Mouse (Mus musculus) frontal cortex, adult (tissue): ENCODE measurements at regions not wholly inside any gene's neighbourhood (a gene's known extent, or its start where the extent isn't known, plus 50 kb on each side); places are given as distances from the start of the nearest gene placed in this dataset.
A peak's percentile ranks its signal among the peaks of the same experiment; 100 is the strongest.

Experiments
- ATAC-seq: cut with Nextera tagmentation; 2 replicates; pipeline ENCODE4 v1.9.2; 2017; ENCODE audit warnings: mild to moderate bottlenecking, moderate library complexity, mixed read lengths; ENCODE audit not compliant: low TSS enrichment

DNA sequence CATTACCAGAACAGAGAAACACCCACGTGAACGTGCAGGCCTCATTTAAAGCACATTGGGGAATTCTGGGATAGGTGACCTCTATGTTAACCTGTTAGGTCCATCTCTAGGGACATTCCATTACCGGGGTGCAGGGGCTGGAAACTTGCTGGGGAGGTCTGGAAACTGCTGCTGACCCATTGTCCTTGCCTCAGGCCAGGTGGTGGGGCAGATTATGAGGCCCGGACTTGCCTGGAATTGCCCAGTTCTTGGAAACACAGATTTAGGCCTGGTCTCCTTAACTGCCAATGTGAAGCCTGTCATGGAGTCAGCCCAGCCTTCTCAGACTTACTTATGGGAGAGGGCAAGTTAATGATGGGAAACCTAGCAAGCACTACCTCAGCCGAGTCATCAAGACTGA is 175.3 kb upstream of the Klf7 start:
- no peak for ATAC-seq

DNA sequence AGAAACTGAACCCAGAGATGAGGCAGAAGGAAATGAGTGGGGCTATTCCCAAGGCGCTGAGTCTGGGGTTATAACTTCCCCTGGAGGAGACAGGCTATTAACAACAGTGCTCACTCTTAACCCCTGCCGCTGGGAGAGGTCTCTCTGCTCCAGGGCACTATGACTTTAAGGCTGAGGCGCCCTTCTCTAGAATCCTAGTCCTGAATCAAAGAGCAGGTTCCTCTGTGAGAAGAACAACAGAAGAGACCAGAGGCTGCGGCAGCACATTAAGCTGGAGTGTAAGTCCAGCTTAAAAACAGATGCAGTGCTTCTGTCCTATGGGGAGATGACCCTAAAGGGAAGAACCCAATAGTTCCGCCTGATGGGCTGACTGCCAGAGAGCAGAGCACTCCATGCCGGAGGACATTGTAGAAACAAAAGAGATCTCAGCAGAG is 173.4 kb upstream of the Klf7 start:
- no peak for ATAC-seq

DNA sequence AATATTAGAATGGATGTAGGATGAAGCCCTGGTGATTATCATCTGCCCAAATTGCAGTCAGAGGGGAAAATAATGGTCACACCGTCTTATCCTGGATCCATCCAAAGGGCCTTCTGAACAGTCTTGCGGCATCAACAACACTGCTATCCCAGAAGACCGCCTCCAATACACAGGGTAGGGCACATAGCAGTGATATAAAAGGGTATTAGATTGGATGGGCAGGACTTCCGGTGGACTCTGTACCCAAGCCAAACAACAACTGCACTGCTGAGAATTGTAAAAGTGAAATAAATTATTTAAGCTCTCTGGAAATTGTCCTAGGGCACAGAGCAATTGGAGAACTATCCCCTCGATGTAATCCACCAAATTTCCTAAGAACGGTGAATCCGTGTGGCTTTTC is 173.0 kb upstream of the Klf7 start:
- no peak for ATAC-seq

DNA sequence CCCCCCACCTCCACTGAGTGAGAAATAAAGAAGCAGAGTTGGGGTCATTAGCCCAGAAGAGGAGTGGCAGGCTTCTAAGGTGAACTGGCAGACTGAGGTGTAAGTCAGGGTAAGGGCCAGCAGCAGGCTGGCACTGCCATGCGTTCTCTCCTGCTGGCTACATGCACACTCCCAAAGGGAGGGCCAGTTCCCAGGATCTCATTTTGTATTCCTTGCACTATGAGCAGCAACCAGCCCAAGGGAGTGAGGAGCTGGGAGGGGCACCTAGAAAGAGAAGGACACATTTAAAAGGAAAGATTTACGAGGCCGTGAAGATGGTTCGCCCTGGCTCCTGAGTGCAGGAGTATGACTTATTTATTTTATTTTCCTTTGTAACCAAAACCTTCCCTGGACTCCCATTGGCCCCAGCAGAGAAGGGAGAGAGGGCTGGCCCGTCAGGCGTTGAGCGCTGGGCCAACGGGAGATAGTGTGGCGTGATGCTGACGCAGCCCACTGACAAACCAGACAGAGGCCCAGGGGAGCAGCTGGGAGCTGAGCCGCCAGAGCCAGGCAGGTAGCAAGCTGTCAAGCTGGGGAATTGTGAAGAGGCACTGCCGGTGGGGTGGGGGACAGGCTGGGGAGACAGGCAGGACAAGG is 166.8 kb upstream of the Klf7 start:
- peak; percentile 80 for ATAC-seq

DNA sequence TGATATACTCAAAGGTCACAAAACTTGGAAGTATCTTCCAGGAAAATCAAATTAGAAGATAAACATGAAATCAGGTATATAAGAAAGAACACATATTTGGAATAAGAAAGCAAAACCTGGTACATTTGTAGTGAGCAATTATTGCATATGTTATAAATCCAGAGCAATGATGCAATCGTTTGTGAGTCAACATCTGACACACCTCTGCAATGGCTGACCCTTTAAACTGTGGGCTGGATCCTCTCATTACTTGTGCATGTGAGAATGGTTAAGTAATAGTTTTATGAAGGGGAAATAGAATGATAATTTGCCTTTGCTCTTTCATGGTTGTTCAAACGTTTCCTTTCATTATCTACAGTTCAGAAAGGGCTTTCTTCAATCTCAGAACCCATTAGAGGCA is 165.0 kb upstream of the Klf7 start:
- no peak for ATAC-seq

DNA sequence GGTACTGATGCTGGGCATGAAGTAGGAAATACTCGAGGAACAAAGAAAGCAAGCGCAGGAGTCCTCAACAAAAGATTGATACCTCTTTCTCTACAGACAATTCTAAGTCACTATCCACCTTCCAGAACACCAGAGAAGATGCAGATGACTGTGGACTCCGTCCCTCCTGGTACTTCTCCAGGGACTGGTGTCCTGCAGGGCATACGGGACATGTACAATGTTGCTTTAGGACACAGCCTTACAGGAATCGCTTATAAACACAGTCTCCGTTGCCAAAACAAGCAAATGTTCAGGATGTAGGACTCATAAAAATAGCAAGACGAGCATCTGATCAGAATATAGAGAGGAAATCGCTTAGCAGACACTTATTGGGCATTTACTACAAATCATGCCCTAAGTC is 162.6 kb upstream of the Klf7 start:
- ATAC-seq: no peak

DNA sequence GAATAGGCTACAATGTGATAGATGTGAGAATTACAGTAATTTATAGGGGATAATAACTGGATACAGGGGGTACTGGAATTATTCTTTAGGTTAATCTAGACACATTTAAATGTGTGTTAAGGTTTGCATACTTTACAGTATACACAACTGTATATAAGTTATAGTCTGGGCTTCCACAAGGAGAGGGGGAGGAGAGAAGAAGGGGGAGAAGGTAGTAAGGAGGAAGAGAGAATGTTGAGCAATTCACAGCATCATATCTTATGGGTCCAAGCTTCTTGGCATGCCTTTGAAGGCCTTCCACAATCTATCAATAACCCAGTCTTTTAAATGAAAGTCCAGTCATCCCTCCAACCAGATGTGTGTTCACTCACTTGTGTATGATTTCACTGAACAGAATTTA is 153.8 kb upstream of the Klf7 start:
- no peak for ATAC-seq

DNA sequence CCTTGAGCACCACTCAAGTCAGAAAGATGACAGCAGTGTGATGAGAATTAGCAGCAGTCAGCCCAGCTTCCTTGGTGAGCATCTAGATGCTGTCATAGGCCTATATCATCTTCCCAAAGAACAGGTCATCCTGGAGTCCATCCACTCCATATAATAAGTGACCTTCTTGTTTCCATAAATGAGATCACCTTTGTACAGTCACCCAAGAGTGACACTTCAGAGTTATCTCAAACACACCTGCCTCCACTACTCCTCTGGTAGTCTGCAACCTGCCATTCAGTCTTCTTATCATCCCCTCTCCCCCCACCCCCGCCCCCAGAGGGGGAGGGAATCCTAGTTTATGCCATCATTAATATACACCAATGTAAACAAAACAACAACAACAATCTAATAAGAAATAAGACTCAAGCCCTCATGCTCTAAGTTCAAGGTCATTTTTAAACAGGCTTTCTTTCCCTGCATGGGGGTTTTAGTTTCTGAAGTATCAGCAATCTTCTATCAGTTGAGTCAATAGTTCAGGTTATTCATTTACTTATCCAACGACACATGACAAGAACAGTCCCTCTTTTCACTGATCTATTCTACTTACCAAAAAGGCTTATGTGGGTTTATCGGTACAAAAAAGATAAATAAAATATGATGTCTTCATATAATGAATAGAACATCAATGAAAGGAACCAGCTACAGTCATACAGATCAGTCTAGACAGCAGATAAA is 153.2 kb upstream of the Klf7 start:
- ATAC-seq: no peak

DNA sequence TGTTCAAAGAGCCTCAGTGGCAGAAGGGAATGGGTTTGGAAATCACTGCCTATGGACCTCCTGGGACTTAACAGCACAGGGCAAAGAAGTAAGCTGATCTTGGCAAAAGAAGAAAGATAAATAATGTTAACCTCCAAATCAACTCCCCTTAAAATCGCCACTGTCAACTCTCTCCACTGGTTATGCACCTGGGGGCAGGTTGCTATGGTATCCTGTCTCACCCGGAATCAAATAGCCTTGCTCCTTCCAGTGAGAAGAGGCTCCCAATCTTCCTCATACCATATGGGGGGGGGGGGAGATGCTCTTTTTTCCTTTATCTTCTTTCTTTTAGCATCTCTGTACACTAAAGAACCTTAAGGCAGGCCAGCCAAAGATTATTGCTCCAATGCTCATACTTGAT is 135.2 kb upstream of the Klf7 start:
- no peak for ATAC-seq

DNA sequence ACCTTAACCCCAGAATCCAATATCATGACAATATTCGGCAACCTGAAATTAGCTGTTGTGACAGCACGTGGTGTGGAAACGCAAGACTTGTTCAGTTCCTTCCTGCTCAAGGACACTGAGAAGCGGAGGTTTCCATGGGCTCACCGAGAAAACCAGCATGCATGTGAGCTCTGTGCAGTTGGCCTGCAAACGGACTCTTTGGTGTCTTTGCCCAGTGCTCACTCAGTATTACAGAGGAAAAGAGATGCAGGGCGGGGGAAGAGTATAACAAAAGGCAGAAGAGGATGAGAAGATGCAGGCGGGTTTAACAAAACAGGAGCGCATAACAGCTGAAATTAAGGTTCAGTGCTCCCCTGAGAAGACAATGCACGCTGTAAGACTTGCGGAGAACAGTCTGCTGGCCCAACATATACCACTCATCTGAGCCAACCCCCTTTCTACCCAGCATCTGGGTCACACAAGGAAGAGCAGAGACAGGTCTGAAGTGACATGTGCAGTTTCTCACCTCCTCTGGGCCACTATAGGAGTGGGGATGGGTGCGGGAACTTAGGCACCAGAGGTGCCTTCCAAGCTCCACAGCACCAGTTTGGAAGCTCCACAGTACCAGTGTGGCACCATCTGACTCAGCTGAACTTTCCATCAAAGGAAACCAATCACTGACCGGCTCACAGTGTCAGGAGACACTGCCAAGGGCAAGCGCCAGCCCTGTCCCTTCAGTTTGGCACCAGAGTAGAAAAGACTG is 133.6 kb upstream of the Klf7 start:
- ATAC-seq: no peak

DNA sequence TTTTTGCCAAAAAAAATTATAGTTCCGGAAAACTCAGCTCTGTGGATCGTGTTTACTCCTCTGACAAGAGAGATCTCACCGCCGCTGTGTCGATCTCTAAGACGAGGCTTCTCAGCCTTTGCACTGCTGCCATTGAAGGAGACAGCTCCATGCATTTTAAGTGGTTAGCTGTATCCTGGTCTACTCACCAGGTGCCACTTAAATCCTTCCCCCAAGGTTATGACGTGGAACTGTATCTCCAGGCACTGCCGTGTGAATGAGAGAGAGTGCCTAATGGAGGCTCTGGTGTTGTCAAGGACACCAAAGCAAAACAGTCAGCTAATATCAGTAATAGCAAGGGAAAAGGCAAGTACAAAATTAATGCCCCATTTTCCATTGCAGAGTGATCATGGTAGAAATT is 132.6 kb upstream of the Klf7 start:
- no peak for ATAC-seq

DNA sequence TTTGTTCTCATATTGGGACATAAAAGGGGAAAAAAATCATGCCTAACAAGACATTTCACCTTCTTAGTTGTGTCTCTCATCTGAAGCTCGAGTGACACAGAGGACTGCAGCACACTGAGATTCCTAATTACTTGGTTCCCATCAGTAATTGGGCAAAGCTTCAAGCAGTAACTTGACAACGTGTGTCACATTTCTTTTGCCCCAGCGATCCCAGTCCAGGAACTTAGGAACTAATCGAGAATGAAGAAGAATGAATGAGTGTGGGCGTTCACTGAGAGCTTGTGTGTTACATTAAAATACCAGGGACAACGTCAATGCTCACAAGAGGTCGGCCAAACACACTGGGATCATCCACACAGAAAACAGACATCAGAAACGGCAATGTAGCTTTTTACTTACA is 131.9 kb upstream of the Klf7 start:
- ATAC-seq: no peak

DNA sequence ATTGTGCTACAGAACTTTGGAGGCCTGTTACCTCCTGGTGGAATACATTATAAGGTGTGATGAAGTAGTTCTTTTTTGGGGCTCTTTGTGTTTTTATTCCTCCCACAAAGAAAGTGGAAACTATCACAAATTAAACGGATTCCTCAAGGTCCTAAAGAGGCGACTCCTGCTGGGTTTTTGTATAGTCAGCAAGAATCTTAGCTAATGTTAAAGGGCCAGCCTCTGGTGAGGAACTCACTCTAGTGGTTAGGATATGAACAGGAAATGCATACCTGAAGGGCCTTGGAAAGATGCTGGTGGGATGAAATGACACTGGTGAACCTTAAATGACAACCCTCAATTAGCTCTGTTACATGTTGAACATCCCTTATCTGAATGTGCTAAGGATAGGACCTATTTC is 120.3 kb upstream of the Klf7 start:
- no peak for ATAC-seq

DNA sequence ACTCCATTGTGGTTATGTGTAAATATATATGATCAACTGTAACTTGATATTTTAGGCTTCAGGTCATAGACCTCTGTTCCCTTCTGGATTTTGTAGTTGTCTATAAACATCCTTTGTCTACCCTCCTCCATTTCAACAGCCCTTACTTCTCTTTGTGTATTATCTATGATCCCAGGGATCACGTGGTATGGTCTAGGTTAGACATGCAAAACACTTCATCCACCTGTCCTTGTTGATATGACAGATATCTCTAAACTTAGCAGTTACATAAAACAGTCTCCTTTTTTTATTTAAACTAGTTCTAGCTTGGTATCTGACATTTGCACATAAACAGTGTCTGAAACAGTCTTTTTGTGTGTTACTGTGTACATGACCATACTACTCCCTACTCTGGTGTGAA is 107.6 kb upstream of the Klf7 start:
- no peak for ATAC-seq

DNA sequence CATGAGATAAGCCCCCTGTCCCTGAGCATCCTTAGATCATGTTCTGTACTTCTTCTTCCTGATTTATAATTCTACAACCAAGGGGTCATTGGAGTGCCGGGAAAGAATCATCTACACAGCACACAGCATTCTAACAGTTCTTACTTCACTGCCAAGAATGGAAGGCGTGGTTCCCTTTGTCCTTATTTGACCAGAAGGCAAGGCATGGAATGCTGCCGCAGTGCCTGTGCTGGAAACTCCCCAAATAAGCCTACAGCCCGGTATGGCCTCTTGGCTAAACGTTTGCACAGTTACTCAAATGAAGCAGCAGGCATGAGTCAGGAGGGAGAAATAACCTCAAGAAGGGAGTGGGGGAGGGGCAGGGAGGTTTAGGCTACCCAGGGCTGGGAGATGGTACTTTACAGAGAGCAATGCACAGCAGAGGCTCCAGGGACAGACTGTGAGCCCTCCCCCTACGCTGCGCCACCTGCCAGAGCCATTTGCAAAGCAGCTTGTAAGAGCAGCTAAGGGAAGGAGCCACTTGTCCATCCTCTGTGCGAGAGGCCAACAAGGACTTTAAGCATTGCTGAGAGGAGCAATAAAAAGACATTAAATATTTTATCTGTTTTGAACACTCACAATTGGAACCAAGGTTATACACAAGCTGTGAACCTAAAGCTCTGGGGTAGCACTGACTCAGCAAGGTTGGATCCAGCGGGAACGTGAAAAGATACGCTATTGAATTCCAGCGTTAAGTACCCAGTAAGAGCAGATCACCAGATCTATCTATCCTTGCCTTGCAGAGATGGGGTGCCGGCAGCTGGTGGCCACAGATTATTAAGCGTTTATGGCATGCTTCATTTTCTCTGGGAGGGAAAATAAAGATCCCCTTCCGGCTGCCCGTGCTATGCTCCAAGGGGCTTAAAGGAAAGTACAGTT is 104.2 kb upstream of the Klf7 start:
- ATAC-seq: peak; percentile 87

DNA sequence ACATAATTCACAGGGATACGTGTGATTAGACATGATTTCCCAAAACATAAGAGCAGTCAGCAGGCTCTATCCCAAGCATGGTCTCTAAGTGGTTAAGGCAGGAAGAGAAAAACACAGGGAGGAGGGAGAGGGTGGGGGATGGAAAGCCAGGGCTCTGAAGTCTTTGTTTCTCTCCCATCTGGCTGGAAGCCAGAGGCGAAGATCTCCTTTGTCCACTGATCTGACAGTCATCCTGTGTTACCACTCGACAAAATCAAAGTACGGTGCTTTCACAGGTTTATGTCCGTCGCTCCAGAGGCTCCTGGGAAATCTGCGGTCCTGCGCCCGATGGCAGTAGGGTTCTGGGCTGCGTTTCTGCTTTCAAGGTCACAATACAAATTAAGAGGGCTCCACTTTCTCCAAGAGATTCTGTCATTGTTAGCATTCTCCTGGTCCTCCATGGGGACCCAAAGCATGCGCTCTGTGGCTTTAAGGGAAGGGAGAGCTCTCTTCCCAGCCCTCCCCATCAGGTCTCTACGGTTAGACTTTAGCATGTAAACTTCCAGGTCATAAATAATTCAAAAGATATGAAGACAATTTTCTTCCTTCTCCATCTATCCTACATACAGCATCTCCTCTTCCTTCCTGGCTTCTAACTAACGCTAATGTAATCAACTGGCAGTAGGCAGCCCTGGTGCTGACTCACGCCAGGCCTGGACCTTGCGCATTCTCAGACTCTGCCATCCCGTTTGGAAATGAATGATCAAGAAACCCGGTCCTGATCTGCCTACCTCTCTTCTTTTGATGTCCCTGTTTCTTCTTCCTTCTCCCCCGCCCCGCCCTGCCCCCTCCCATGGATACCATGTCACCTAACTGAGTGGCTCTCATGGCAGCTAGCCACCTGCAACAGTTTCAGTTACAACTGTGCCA is 102.0 kb upstream of the Klf7 start:
- 0 out of 2 replicates have a peak, but pooled peaks have one; percentile 22 for ATAC-seq

DNA sequence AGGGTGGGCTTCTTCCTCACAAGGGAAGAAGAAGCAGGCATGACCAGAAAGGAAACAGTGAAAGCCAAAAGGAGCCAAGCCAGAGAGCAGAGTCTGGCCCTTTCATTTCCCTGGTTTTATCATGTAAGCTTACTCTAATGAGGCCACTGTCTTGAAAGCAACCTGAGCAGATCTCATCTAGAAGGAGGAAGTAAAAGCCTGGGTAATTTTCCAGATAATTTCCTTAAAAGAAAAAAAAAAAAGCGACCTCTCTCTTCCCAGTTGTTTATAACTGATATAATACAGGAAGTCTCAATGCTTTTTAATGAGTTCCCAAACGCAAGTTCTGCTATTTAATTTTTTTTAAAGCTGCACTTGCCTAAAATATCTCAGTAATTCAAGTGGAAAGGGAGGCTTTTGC is 100.4 kb upstream of the Klf7 start:
- ATAC-seq: no peak

DNA sequence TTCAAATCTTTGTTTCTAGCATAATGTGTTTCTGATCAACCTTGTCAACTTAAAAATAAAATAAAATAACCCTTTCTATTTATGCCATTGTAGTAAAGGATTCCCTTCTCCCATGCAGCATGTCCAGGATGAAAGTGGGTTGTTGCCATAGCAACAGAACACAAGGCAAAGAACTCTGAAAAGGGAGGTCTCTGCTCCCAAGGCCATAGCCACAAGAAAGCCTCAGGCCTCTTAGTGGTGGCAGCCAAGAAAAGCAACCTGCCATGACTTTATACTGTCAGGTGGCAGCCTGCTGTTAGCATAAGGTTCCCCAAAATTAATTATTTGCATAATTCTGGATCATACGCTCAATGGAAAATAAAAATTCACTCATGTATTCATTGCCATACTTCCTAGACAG is 98.4 kb upstream of the Klf7 start:
- peak; percentile 48; the same call in 1 of the 2 replicates for ATAC-seq

DNA sequence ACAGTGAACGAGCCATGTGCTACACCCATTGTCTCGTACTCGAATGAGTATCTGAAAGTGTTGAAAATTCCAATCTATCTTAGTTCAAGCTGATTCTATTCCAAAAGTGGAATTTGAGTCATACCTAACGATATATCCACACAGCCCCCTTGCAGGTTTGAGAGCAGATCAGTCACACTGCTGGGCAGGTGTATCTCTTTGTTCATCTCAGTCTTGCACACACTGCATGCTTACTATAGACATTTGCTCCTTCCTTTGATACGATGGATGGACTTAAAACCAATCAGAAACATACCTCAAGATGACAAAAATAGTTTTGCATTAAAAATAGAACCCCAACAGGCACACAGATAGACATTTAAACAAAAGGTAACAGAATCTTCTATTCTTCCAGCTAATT is 98.0 kb upstream of the Klf7 start:
- ATAC-seq: no peak

DNA sequence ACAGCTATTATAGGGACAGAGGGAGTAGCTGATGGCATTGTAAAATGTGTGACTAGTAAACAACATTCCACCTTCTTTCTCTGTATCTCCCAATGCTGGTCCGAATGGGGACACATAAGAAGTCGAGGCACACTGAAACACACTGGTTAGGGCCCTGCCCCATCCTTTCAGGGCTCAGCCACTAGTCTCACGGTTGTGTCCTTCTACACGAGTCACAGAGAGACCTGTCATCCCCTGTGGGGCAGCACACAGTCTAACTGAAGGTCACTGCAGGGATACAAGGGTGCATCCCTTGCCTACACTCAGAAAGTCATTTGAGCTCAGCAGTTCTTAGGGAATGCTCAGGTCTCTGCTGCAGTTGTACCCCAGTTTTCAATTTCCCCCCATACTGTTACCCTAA is 93.6 kb upstream of the Klf7 start:
- no peak for ATAC-seq

DNA sequence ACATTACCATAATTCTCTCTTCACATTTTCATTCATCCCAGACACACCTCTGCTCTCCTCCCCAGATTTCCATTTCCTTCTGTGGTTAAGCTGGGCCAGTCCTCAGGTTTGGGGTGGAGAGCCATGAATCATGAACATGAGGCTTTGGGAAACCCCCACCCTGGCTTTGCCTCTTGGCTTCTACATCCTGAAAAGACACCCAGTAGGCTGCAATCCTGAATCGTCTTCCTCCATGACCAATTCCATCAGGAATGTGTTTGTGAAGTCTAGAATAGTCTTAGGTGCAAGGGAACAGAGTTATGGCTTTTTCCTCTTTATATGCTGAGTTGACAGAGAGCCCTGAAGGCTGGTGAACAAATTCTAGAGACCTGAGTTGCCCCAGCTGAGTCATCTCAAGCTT is 87.0 kb upstream of the Klf7 start:
- no peak for ATAC-seq
